Mouse (Mus musculus): ENCODE measurements around the gene Qser1. TPM values are rescaled to one million over a fixed set of nuclear protein-coding genes. Genes with fewer than 3 reads are reported as not detected.

Gene Qser1
- polyA plus RNA-seq, 1 experiment, result not detected

DNA sequence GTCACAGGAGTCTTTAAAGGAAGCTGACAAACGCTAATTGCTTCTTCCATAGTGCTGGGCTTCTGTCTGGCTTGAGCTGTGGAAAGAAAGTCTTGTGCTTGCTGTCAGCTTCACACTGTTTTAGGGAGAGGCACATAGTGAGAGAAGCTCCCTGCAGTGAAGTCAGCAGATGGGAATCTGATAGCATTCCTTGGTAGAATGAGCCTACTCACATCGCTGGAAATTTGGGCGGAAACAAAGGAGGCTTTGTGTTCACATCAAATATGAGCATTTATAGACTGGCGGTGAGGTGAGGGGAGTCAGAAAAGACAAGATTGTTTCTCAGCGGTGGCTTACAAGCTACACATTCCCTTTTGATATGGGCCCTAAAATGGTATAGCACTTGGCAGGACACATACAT is 35.1 kb upstream of the Qser1 start:
- 45% methylated on average over 5 of the region's 5 CpGs for WGBS
- Histone ChIP-seq H3K27ac (ENCODE audit: insufficient read depth, low read depth, low read length) (no peak overlapping the region), H3K4me1 (ENCODE audit: control insufficient read depth, insufficient read depth, low read length) (peaks cover 8% of the 10 kb centered on the region), H3K4me3 (ENCODE audit: insufficient read depth, low read depth, low read length) (no peak overlapping the region)
- TF ChIP-seq POLR2A (IDR thresholded peaks at IDR 0.05; ENCODE audit: insufficient read depth, low read depth, low read length), result no peak

DNA sequence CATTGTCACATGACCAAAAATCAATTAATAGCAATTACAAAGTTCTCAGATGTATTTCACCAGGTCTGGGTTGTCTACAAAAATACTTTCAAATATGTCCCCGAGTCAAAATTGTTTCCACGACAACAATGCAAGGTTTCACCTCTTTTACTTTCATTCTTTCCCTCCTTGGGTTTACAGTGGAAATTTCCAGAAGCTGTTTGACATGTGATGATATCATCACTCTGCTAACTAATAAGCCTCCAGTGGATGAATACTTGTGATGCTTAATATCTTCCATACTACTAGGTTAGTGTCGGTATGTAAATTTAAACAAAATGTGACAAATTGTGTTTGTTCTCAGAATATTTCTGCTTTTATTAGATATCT is 33.4 kb upstream of the Qser1 start:
- 56% methylated on average over 3 of the region's 3 CpGs for WGBS
- no peak for TF ChIP-seq POLR2A (IDR thresholded peaks at IDR 0.05; ENCODE audit: insufficient read depth, low read depth, low read length)
- TF ChIP-seq CTCF (IDR thresholded peaks at IDR 0.05; ENCODE audit: insufficient read depth, low read depth, low read length), result no peak
- Histone ChIP-seq H3K27ac (ENCODE audit: insufficient read depth, low read depth, low read length) (no peak overlapping the region), H3K4me1 (ENCODE audit: control insufficient read depth, insufficient read depth, low read length) (peaks cover 8% of the 10 kb centered on the region), H3K4me3 (ENCODE audit: insufficient read depth, low read depth, low read length) (peak overlapping the region; percentile 59)

DNA sequence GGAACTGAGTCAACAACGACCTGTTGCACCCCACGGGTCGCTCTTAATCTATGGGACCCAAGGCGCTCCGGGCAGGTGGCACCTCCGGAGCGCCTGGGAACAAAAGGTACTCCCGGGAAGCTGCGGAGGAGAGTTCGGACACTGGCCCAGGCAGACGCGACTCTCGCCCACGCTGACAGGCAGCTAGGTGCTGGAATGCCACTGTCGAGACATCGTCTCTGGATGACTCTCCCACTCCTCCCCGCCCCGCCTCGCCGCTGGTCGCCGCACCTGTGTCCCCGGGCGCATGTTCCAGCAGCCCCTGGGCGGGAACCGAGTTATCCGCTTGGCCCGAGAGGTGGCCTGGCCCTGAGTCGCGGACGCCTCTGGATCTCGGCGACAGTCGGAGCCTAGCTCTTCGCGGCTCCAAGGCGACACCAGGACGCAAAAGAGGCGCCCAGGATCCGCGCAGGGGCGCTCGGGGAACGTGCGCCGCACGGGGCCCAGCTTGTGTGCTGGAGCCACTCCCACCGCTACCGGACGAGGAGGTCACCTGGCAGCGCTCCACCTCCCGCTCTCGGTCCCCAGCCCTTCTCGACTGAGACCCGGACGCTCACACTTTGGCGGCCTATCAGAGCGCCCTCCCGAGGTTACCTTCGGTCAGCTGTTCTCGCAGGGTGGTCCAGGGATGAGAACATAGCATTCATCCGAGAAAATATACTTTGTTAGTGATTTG is 32.9 kb upstream of the Qser1 start, which contains the start of gene Prrg4:
Gene Prrg4 (minus strand): TSS at position 601 of the 715 bp plus-strand sequence.
- Histone ChIP-seq H3K4me3 (ENCODE audit: insufficient read depth, low read depth, low read length) (peak within 1 kb of the TSS; percentile 59), H3K4me1 (ENCODE audit: control insufficient read depth, insufficient read depth, low read length) (peaks cover 8% of the 10 kb centered on the region), H3K27ac (ENCODE audit: insufficient read depth, low read depth, low read length) (no peak within 1 kb of the TSS)
- WGBS, result under 1% methylated on average over 62 of the region's 62 CpGs
- TF ChIP-seq CTCF (IDR thresholded peaks at IDR 0.05; ENCODE audit: insufficient read depth, low read depth, low read length) (no peak), POLR2A (IDR thresholded peaks at IDR 0.05; ENCODE audit: insufficient read depth, low read depth, low read length) (no peak)

DNA sequence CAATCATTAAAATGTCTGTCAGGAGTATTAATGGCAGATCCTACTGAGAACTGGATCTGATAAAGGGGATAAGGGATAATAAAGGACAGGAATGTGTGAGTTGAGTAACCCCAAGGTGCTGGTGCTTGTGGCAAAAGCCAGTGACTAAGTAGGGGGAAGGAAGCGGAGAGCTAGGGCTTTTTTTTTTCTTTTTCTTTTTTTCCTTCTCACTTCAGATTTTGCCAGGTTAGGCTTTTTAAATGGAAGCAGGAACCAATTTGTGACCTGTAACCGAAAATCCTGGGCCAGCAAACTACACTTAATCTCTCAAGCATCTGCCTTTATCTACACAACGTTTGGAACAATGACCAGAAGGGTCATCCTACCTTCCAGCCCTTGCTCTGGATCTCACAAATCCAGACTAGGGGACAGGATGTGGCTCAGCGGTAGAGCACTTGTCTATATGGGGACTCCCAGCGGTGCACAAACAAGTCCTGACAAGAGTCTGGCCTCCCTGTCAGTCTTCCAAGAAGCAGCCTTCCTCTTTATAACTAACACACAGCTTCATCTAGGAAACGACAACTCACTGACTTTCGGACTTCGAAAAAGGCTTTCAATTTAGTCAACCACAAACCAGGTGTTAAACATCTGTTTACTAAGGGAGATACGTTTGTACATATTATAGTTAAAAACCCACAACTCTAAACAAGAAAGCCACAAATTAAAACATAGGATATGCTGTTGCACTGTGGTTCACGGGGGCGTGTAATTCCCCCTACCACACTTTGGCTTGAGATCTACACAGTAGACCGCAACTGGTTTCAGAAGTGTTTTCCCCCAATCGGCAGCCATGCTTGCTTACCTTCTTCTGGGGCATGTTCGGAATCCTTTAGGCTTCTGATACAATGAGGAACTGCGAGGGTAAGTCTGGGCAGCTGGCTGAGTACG is 31.9 kb upstream of the Qser1 start:
- no peak for TF ChIP-seq POLR2A (IDR thresholded peaks at IDR 0.05; ENCODE audit: insufficient read depth, low read depth, low read length)
- TF ChIP-seq CTCF (IDR thresholded peaks at IDR 0.05; ENCODE audit: insufficient read depth, low read depth, low read length), result no peak
- WGBS, result 58% methylated on average over 16 of the region's 16 CpGs
- H3K4me3 ChIP-seq (ENCODE audit: insufficient read depth, low read depth, low read length), result no peak overlapping the region
- peaks cover 8% of the 10 kb centered on the region for H3K4me1 ChIP-seq (ENCODE audit: control insufficient read depth, insufficient read depth, low read length)
- no peak overlapping the region for H3K27ac ChIP-seq (ENCODE audit: insufficient read depth, low read depth, low read length)

DNA sequence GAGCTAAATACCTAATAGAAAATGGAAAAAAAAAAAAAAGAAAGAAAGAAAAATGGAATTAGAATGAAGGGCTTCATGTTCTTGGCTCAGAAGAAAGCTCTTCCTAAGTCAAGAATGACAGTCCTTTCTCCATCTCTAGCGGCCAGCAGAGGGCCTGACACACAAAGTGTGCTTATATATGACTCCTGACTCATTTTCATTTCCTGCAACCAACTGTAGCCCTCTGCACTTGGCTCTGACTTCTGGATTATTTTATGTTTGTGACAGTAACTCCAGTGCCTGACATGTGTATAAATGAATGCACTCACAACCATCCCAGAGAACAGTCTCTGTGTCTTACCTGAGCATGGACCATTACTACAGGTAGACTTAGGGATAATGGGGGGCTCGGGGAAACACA is 31.1 kb upstream of the Qser1 start:
- H3K4me1 ChIP-seq (ENCODE audit: control insufficient read depth, insufficient read depth, low read length), result peaks cover 8% of the 10 kb centered on the region
- TF ChIP-seq CTCF (IDR thresholded peaks at IDR 0.05; ENCODE audit: insufficient read depth, low read depth, low read length) (no peak), POLR2A (IDR thresholded peaks at IDR 0.05; ENCODE audit: insufficient read depth, low read depth, low read length) (no peak)

DNA sequence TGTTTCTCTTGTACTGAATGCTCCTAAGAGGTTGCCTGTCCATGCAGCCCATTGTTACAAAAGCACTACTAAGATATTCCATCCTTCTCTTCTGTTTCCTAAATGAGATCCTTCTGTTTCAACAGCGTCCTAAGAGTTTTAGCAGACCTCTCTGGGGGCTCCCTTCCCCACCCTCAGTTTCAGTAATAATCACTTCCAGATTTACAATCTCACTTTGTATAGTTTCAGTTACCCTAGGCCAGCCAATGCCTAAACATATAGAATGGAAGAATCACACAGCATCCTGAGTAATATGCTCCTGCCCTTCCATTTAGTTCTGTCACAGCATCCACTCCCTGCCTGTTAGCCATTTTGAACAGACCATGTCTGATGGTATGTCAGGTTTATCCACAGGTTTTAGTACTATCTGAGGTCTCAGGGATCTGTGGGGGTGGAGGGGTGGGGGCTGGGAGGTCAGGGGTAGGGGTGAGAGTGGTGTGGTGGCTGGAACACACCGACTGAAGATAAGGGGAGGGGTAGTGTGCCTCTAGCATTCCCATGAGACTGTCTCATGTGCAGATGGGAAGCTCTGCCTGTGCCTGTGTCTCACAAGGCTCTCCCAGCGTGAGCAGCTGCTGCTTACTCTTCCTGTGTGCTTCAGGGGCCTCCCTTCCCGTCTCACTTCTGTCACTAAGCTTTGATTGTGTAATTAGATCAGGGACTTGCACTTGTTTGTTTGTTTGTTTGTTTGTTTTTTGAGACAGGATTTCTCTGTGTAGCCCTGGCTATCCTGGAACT is 30.3 kb upstream of the Qser1 start:
- H3K4me1 ChIP-seq (ENCODE audit: control insufficient read depth, insufficient read depth, low read length), result peaks cover 8% of the 10 kb centered on the region
- H3K4me3 ChIP-seq (ENCODE audit: insufficient read depth, low read depth, low read length), result no peak overlapping the region
- TF ChIP-seq CTCF (IDR thresholded peaks at IDR 0.05; ENCODE audit: insufficient read depth, low read depth, low read length) (no peak), POLR2A (IDR thresholded peaks at IDR 0.05; ENCODE audit: insufficient read depth, low read depth, low read length) (no peak)
- WGBS, result 69% methylated on average over 4 of the region's 4 CpGs
- H3K27ac ChIP-seq (ENCODE audit: insufficient read depth, low read depth, low read length), result no peak overlapping the region

More for the DNA sequence above, 31.1 kb upstream of the Qser1 start:
- 75% methylated on average over 2 of the region's 2 CpGs for WGBS
- H3K4me3 ChIP-seq (ENCODE audit: insufficient read depth, low read depth, low read length), result no peak overlapping the region
- no peak overlapping the region for H3K27ac ChIP-seq (ENCODE audit: insufficient read depth, low read depth, low read length)

DNA sequence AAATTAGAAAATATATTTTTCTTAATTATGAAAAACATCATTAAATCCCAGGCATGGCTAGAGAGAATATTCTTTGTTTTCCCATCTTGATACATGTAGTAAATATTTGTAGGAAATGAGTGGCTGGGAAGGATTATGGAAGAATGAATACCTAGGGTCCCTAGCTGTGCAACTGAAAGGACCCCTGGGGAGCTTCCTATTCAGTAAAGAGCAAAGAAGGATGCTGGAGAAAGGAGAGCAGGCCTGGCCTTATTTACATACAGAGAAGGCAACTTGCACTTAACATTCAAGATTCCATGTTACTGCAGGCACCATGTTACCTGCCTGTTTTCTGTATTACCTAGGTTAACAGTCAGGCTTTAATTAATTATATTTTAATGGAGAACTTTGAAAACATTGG is 26.0 kb upstream of the Qser1 start:
- Histone ChIP-seq H3K4me3 (ENCODE audit: insufficient read depth, low read depth, low read length) (no peak overlapping the region), H3K4me1 (ENCODE audit: control insufficient read depth, insufficient read depth, low read length) (no peaks in the 10 kb centered on the region), H3K27ac (ENCODE audit: insufficient read depth, low read depth, low read length) (no peak overlapping the region)
- no peak for TF ChIP-seq POLR2A (IDR thresholded peaks at IDR 0.05; ENCODE audit: insufficient read depth, low read depth, low read length)
- no peak for TF ChIP-seq CTCF (IDR thresholded peaks at IDR 0.05; ENCODE audit: insufficient read depth, low read depth, low read length)

DNA sequence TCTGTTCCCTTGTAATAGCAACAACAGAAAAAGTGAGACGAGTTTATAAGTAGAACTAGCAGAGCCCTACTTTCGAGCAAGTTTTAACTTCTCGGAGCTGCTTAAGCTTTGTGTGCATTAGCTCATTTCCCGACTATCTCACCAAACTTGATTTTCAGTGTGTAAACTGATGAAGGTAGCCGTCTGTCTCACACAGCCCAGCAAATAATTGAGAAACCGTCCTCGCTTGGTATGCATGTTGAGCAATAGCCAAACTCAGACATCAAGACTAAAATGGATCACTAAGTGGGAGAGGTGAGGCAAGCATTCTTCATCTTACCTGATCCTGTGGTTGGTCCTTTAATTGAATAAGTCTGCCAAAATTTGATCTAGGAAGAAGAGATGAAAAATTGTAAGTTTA is 25.2 kb upstream of the Qser1 start:
- WGBS, result 89% methylated on average over 7 of the region's 7 CpGs

More for the DNA sequence above, 25.2 kb upstream of the Qser1 start:
- TF ChIP-seq POLR2A (IDR thresholded peaks at IDR 0.05; ENCODE audit: insufficient read depth, low read depth, low read length), result no peak
- TF ChIP-seq CTCF (IDR thresholded peaks at IDR 0.05; ENCODE audit: insufficient read depth, low read depth, low read length), result no peak
- H3K27ac ChIP-seq (ENCODE audit: insufficient read depth, low read depth, low read length), result no peak overlapping the region
- H3K4me1 ChIP-seq (ENCODE audit: control insufficient read depth, insufficient read depth, low read length), result no peaks in the 10 kb centered on the region
- no peak overlapping the region for H3K4me3 ChIP-seq (ENCODE audit: insufficient read depth, low read depth, low read length)

Measured in olfactory bulb, adult 2 months (tissue).